Mouse (Mus musculus): ENCODE results near the gene Pgm2l1. TPM values are rescaled to one million over a fixed set of nuclear protein-coding genes. Genes with fewer than 3 reads are reported as not detected.

Gene Pgm2l1
- polyA plus RNA-seq, 1 experiment from 2014 or later: 2.4 TPM

DNA sequence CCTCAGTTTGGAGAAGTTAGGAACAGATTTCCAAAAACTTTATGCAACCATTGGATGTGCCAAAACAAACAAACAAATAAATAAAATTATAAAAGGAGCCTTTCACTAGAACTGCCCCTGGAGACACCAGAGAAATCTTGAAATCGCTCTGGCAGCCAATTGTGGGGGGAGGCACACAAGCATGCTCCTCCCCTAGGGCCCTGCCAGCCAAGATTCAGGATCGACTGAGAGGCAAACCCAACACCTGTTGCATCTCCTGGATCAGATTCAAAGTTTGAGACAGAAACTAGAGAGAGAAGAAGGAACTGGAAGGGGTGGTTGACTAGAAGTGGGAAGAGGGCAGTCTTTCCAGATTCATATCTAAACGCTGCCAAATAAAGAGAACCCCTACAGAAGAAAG, 23.6 kb upstream of the Pgm2l1 start:
- H3K4me1 ChIP-seq (replicated peaks): no peaks in the 10 kb centered on the region
- no peaks in the 10 kb centered on the region for H3K27me3 ChIP-seq (replicated peaks)
- WGBS: 63% methylated on average over 3 of the region's 3 CpGs
- H3K27ac ChIP-seq: no peak overlapping the region
- no peak overlapping the region for H3K9ac ChIP-seq
- H3K4me3 ChIP-seq (replicated peaks): no peak overlapping the region
- no peaks in the 10 kb centered on the region for H3K9me3 ChIP-seq
- H3K4me2 ChIP-seq (replicated peaks): no peak overlapping the region
- ATAC-seq: no peak
- no peaks in the 10 kb centered on the region for H3K36me3 ChIP-seq

DNA sequence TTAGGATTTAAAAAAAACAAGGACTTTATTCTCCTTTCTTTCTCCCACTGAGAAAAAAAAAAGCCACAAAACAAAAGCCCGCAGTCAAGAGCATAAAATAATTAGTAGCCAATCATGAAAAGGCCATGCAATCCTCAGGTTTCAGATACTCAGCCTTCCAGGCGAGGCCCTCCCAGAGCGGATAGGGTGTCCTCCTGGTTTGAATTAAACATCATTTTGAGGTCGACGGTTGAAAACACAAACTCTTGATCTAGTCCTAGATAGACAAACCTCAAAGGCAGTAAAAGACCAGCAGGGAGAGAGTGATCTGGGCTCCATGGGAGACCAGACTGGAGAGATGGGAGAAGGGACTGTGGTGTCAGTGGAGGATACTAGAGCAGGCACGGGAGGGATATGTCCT, 22.3 kb upstream of the Pgm2l1 start:
- WGBS: 73% methylated on average over 6 of the region's 6 CpGs
- Histone ChIP-seq H3K27me3 (replicated peaks) (no peaks in the 10 kb centered on the region), H3K4me3 (replicated peaks) (no peak overlapping the region), H3K9me3 (no peaks in the 10 kb centered on the region), H3K36me3 (no peaks in the 10 kb centered on the region), H3K9ac (no peak overlapping the region), H3K27ac (no peak overlapping the region), H3K4me1 (replicated peaks) (no peaks in the 10 kb centered on the region), H3K4me2 (replicated peaks) (no peak overlapping the region)
- no peak for ATAC-seq

DNA sequence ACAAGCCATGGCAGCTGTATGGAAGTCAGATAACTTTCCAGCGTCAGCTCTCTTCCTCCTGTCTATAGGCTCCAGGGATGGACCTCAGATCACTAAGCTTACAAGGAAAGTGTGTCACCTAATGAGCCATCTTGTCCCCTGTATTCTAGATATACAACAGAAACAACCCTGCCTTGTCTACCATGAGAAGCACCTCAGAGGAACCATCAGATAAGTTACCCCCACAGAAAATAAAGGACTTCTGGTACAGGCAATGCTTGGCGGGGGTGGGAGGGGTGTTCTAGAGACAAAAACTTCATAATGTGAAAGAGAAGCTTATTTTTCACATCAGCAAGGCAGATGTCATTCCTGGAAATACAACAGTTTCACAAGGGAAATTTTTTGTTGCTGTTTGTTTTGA, 21.1 kb upstream of the Pgm2l1 start:
- no peaks in the 10 kb centered on the region for H3K9me3 ChIP-seq
- 82% methylated on average over 2 of the region's 2 CpGs for WGBS
- no peak overlapping the region for H3K4me2 ChIP-seq (replicated peaks)
- H3K27ac ChIP-seq: no peak overlapping the region
- no peak overlapping the region for H3K9ac ChIP-seq
- no peaks in the 10 kb centered on the region for H3K4me1 ChIP-seq (replicated peaks)
- H3K36me3 ChIP-seq: no peaks in the 10 kb centered on the region
- H3K4me3 ChIP-seq (replicated peaks): no peak overlapping the region
- no peaks in the 10 kb centered on the region for H3K27me3 ChIP-seq (replicated peaks)
- no peak for ATAC-seq

DNA sequence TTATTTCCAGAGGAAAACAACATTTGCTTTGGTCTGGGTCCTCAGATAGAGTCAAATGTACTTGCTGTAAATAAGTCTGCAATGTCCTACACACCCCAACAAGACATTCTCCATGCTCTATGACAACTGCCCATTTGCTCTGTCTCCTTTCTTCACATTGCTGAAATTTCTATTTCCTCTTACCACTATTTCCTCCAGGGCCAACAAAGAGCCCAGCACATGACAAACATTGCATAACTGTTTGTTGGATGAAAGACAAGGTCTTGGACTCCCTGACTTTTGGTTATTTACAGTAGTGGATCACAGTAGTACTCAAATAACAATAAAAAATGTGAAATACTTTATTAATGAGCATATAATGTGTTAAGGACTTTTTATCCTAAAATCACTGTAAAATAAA, 19.3 kb upstream of the Pgm2l1 start:
- ATAC-seq: no peak
- no peak overlapping the region for H3K4me3 ChIP-seq (replicated peaks)
- H3K4me2 ChIP-seq (replicated peaks): no peak overlapping the region
- H3K27me3 ChIP-seq (replicated peaks): no peaks in the 10 kb centered on the region
- no peak overlapping the region for H3K9ac ChIP-seq
- no peaks in the 10 kb centered on the region for H3K4me1 ChIP-seq (replicated peaks)
- H3K9me3 ChIP-seq: no peaks in the 10 kb centered on the region
- H3K36me3 ChIP-seq: no peaks in the 10 kb centered on the region
- no peak overlapping the region for H3K27ac ChIP-seq

DNA sequence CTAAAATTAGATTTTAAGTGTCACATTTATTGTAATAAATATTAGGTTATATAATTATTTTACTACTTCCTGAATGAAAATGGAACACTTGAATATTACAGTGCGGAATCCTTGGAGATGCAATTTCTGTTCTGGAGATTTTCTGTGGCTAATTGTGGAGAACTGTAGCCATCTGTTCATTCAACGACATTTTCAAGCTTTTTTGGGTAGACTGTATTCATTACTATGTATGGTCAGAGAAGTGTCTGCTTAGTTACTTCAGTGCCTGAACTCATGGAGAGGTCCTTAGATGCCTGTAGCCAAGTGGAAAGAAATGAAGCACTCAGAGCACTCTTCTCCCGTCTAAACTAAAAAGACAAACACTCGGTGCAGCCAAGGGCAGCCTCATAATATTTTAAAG, 12.9 kb upstream of the Pgm2l1 start:
- H3K27ac ChIP-seq: no peak overlapping the region
- WGBS: 60% methylated on average over 4 of the region's 4 CpGs
- no peak overlapping the region for H3K9ac ChIP-seq
- no peaks in the 10 kb centered on the region for H3K9me3 ChIP-seq
- H3K27me3 ChIP-seq (replicated peaks): no peaks in the 10 kb centered on the region
- no peaks in the 10 kb centered on the region for H3K4me1 ChIP-seq (replicated peaks)
- H3K36me3 ChIP-seq: no peaks in the 10 kb centered on the region
- H3K4me2 ChIP-seq (replicated peaks): no peak overlapping the region
- ATAC-seq: no peak
- H3K4me3 ChIP-seq (replicated peaks): no peak overlapping the region

DNA sequence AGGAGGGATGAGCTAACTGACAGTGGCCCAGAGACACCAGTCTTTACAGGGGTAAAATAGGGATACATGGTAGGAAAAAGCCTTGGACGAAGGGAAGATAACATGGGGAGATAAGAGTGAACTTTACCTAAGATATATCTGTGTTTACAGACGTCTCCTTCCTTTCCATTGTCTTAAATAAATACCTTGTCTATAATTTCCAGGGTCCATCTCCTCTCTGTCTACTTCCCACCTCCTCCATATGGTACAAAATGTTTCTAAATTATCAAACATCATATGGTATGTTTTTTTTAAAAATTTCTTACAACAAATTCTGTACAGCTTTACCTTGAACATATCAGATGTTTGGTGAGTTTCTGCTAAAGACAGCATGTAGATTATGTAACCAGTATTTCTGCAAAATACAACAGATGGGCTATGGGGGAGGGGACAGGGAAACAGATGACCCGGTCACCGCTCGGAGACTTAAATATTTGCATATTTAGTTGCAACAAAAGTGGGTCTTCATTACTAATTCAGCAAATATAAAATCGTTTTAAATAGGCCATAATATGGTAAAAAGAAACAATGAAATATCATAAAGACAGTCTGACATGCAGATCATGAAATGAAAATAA, 12.0 kb upstream of the Pgm2l1 start:
- no peaks in the 10 kb centered on the region for H3K9me3 ChIP-seq
- H3K36me3 ChIP-seq: no peaks in the 10 kb centered on the region
- H3K9ac ChIP-seq: no peak overlapping the region
- no peak overlapping the region for H3K27ac ChIP-seq
- H3K27me3 ChIP-seq (replicated peaks): no peaks in the 10 kb centered on the region
- no peak for ATAC-seq
- H3K4me2 ChIP-seq (replicated peaks): no peak overlapping the region
- no peaks in the 10 kb centered on the region for H3K4me1 ChIP-seq (replicated peaks)
- 50% methylated on average over 6 of the region's 6 CpGs for WGBS
- no peak overlapping the region for H3K4me3 ChIP-seq (replicated peaks)

DNA sequence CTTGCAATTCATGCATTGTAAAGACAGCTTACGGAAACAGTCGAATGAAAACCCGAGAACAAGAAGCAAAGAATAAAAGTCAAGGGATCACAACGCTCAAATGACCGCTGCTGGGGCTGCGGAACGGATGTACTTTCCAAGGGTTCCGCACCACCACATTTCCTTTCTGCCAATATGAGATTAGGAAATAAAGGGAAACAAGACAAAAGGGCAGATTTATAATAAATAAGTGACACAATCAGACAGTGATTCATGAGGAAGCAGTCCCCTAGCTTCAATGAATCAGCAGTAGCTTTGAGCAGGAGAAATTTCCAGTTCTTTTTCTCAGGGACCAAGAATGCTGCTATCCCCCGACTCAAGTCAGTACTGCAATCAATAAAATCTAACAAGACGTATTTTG, 11.2 kb upstream of the Pgm2l1 start:
- Histone ChIP-seq H3K9me3 (no peaks in the 10 kb centered on the region), H3K4me2 (replicated peaks) (no peak overlapping the region), H3K4me1 (replicated peaks) (no peaks in the 10 kb centered on the region), H3K9ac (no peak overlapping the region), H3K27ac (no peak overlapping the region), H3K36me3 (no peaks in the 10 kb centered on the region), H3K27me3 (replicated peaks) (no peaks in the 10 kb centered on the region), H3K4me3 (replicated peaks) (no peak overlapping the region)
- ATAC-seq: no peak
- WGBS: 72% methylated on average over 10 of the region's 10 CpGs

DNA sequence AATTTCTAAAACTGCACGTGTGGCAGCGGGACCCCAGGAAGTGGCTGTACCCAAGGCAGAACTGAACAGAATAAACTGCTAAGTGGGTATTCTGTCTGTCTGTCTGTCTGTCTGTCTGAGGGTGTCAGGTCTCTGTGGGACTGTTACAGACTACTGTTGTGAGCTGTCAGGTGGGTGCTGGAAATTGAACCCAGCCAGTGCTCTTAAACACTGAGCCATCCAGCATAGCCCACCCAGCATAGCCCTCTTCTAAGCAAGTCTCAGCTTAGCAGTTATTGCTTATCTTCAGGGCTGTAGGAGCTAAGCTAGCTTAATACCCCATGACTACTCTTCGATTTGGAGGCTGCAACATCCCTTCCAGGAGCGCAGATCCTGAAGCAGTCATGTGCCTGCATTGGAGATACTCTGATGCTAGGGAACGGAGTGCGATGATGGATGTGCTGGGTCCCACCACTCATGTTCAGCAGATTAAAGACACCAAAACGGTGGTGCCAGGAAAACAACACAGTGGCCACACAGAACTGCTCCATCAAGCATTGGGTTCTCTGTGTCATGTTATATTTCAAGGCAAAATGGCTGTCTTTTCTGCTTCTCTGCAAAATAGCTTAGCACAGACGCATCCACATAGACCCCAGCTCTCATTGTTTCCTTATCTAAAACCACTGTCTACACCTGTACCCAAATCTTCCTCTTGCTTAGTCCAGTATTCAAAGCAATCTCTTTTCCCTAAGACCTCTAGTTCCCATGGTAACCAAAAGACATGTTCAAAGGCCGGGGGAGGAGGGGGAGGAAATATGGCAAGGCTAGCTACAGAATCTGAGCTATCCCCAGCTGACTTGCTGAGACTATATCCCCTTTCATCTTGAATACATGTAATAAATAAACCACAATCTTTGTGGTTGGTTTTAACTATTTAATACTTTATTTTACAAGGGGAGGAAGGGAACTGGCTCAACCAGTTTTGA, 10.3 kb upstream of the Pgm2l1 start:
- no peaks in the 10 kb centered on the region for H3K36me3 ChIP-seq
- no peak overlapping the region for H3K27ac ChIP-seq
- no peaks in the 10 kb centered on the region for H3K9me3 ChIP-seq
- 72% methylated on average over 9 of the region's 9 CpGs for WGBS
- no peak overlapping the region for H3K9ac ChIP-seq
- no peaks in the 10 kb centered on the region for H3K27me3 ChIP-seq (replicated peaks)
- H3K4me2 ChIP-seq (replicated peaks): no peak overlapping the region
- ATAC-seq: no peak
- H3K4me1 ChIP-seq (replicated peaks): no peaks in the 10 kb centered on the region
- H3K4me3 ChIP-seq (replicated peaks): no peak overlapping the region

DNA sequence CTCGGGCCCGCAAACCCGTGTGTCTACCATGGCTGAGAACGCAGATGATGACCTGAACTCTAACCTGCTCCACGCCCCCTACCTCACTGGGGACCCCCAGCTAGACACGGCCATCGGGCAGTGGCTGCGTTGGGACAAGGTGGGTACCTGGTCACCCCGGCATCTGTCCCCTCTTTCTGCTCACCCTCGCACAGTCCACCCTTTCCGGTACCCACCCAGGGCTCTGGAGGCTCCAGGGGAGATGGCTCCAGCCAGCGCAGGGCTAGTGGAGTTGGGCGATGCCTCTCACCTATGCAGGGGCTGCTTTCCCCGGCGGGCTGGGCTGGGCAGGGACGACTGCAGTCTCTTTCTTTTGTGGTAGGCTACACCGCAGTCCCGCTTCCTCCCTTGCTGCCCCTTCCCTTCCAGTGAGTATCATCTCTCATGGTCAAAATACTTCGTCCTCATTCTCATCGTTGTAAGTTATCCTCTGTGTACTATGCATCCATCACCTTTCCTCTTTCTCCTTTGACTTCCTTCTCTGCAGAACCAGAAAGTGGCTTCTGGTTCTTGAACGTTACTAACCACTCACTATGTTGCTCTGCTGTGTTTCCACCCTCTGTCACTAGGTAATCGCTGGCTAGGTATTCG, 817 bp downstream of the Pgm2l1 start:
- no peaks in the 10 kb centered on the region for H3K27me3 ChIP-seq (replicated peaks)
- peak; percentile 54 for ATAC-seq
- H3K4me1 ChIP-seq (replicated peaks): no peaks in the 10 kb centered on the region
- WGBS: 2% methylated on average over 23 of the region's 23 CpGs
- H3K36me3 ChIP-seq: no peaks in the 10 kb centered on the region
- H3K9ac ChIP-seq: peak overlapping the region; percentile 61
- peak overlapping the region; percentile 75 for H3K27ac ChIP-seq
- peak overlapping the region; percentile 73 for H3K4me3 ChIP-seq (replicated peaks)
- H3K4me2 ChIP-seq (replicated peaks): peak overlapping the region; percentile 99
- no peaks in the 10 kb centered on the region for H3K9me3 ChIP-seq

DNA sequence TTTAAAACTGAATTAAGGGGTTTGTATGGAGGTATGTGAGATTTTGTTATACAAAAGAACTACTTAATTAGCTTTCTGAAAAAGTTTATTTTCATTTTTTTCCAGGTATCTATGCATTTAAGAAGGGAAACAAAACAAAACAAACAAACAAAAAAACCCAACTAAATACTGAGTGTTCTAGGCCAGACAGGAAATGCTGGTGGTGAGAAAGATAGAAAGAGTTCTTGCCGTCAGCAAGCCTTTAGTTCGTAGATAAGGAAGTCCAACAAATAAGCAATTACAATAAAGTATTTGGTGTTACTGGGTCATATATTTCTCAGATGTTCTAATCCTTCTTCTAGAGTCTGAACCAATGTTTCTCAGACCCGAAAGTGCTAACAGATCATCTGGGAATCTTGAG, 1.8 kb downstream of the Pgm2l1 start:
- no peak overlapping the region for H3K9ac ChIP-seq
- no peak for ATAC-seq
- H3K36me3 ChIP-seq: no peaks in the 10 kb centered on the region
- H3K27ac ChIP-seq: no peak overlapping the region
- WGBS: 64% methylated on average over 3 of the region's 3 CpGs
- no peaks in the 10 kb centered on the region for H3K4me1 ChIP-seq (replicated peaks)
- H3K4me3 ChIP-seq (replicated peaks): no peak overlapping the region
- H3K27me3 ChIP-seq (replicated peaks): no peaks in the 10 kb centered on the region
- no peaks in the 10 kb centered on the region for H3K9me3 ChIP-seq
- H3K4me2 ChIP-seq (replicated peaks): peak overlapping the region; percentile 99; the same call in 1 of the 2 replicates

DNA sequence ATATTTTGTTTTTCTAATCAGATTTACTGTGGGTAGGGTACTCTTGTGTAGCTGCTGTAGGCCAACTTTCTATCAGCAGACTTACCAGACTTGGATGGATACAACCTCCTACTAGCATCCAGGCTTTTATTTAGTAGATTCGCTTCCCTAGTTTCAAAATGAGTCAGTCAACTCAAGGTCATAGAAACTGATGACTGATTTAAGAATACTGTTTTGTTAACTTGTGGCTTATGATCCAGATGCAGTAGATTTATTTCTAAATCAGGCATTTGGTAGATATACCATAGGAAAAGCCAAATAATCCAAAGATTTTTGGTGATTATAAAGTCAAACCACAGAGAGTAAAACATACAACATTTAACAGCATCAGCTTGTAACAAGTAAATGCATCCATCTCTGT, 3.5 kb downstream of the Pgm2l1 start:
- Histone ChIP-seq H3K27me3 (replicated peaks) (no peaks in the 10 kb centered on the region), H3K9ac (no peak overlapping the region), H3K36me3 (no peaks in the 10 kb centered on the region), H3K9me3 (no peaks in the 10 kb centered on the region), H3K27ac (no peak overlapping the region), H3K4me3 (replicated peaks) (no peak overlapping the region), H3K4me1 (replicated peaks) (no peaks in the 10 kb centered on the region), H3K4me2 (replicated peaks) (no peak overlapping the region)
- ATAC-seq: no peak
- 93% methylated on average over 1 of the region's 1 CpGs for WGBS

DNA sequence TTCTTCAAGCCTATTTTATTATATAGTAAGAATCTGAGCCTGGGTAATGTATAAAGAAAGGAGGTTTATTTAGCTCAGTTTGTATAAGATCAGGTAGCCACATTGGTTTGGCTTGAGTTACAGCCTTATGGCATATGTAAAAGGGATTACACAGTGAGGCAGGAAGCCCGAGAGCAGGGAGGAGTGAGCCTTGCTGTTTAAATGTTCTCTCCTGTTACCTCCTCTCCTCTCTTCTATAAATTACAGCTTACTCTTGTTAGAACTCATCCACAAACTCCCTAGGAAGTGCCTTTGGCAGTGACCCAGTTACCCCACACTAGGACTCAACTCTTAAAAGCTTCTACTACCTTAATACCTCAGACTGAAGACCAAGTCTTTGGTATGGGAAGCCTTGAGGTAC, 4.5 kb downstream of the Pgm2l1 start:
- Histone ChIP-seq H3K9ac (no peak overlapping the region), H3K36me3 (no peaks in the 10 kb centered on the region), H3K27me3 (replicated peaks) (no peaks in the 10 kb centered on the region), H3K27ac (no peak overlapping the region), H3K4me3 (replicated peaks) (no peak overlapping the region), H3K4me1 (replicated peaks) (no peaks in the 10 kb centered on the region), H3K9me3 (no peaks in the 10 kb centered on the region), H3K4me2 (replicated peaks) (no peak overlapping the region)
- WGBS: 40% methylated on average over 1 of the region's 1 CpGs
- ATAC-seq: no peak

Measured in intestine, embryonic 15.5 days (tissue).